Mouse (Mus musculus): Measurements from ENCODE around the gene Arid5b.

Arid5b gene

GRCm38 (mm10) chr10:68121251-68121650 is 157.3 kb downstream of the Arid5b start:
- DNase-seq (ENCODE audit: inconsistent age in 2 of 2, low spot score in 1 of 2): no peak

- DNase-seq (ENCODE audit: inconsistent age in 2 of 2, low spot score in 1 of 2): no peak
Measured at GRCm38 (mm10) chr10:68120011-68120410, 158.5 kb downstream of the Arid5b start.

GRCm38 (mm10) chr10:68119285-68119684 is 159.3 kb downstream of the Arid5b start:
- no peak for DNase-seq (ENCODE audit: inconsistent age in 2 of 2, low spot score in 1 of 2)

DNA sequence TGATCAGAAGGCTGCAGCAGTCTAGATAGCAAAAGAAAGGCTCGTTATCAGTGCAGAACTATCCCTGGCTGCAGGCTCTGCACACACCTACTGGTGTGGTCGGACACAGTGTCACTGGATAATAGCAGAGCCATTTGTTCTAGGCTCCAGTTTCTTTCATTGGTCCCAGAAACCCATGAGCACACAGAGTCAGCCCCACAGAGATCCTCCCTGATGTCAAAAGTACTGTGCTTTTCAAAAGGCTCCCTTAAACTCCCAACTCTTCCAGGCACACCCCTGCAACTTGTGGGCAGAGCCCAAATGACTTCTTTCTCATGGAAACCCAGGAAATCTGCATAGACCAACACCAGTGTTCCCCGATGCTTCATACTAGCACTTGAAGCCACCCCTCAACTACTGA is 163.6 kb downstream of the Arid5b start:
- DNase-seq (ENCODE audit: inconsistent age in 2 of 2, low spot score in 1 of 2): no peak

DNA sequence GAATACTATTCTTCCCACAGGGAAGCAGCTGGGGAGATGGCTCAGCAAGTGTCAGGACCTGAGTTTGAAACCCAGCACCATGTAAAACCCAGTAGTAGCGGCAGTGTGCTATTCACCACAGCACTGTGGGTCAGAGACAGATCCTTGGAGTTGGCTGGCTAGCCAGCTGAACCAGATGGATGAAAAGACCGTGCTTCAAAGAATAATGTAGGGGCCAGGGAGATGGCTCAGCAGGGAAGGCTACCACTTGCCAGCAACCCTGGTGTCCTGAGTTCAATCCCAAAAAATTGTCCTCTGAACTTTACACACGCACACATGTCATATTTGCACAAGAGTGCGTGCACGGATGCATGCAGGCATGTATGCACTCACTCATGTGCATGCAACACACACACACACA is 164.9 kb downstream of the Arid5b start:
- DNase-seq (ENCODE audit: inconsistent age in 2 of 2, low spot score in 1 of 2): no peak

DNA sequence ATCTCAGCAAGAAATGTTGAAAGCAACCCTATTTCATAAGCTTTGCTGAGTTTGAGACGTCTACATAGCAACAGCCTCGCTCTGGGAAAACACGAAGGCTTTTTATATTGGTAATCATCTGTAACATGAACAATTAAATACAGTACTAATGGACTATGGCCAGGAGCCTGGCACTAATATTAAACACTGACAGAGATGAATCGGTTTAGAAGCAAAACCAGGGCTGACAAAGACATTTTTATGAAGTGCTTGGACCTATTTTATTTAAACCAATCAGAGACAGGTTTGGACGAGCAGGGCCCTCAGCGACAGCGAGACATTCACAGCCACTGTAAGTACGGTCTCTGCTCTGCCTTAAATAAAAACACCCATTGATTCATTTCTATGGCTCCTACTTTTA is 165.6 kb downstream of the Arid5b start:
- no peak for DNase-seq (ENCODE audit: inconsistent age in 2 of 2, low spot score in 1 of 2)

- DNase-seq (ENCODE audit: inconsistent age in 2 of 2, low spot score in 1 of 2): no peak
Measured at GRCm38 (mm10) chr10:68110607-68111006, 167.9 kb downstream of the Arid5b start.

DNA sequence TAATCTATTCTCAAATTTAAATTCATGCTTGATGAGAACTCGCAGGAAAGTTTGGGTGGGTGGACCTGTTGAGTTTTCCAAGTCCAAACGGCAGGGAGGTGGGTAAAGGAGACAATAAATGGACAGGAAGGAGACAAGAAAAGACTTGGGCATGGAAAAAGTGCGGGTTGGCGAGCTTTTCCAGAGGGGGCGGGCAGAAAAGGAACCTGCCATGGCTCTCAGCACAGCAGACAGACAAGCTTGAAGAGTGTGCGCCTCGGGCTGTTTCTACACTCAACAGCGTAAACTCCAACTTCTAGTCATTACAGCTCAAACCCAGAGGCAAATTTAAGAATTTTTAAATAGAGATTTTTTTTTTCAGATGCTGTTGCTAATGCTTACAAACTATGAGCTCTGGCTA is 168.4 kb downstream of the Arid5b start:
- no peak for DNase-seq (ENCODE audit: inconsistent age in 2 of 2, low spot score in 1 of 2)

DNA sequence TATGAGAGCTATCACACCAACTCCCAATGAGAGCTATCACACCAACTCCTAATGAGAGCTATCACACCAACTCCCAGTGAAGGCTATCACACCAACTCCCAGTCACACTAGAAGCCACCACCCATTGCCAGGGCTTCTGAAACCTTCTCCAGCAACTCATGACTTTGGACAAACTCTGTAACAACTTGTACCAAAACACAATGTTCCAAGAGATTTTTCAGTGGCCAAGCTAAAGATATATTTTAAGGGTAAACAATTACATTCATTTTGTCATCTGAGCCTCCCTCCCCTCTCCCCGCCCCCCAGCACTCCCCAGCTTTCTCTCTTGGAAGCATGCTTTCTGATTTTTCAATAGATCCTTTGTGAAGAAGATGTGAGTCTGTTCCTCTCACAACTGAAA is 168.9 kb downstream of the Arid5b start:
- no peak for DNase-seq (ENCODE audit: inconsistent age in 2 of 2, low spot score in 1 of 2)

- no peak for DNase-seq (ENCODE audit: inconsistent age in 2 of 2, low spot score in 1 of 2)
Measured at GRCm38 (mm10) chr10:68107716-68108115, 170.8 kb downstream of the Arid5b start.

DNA sequence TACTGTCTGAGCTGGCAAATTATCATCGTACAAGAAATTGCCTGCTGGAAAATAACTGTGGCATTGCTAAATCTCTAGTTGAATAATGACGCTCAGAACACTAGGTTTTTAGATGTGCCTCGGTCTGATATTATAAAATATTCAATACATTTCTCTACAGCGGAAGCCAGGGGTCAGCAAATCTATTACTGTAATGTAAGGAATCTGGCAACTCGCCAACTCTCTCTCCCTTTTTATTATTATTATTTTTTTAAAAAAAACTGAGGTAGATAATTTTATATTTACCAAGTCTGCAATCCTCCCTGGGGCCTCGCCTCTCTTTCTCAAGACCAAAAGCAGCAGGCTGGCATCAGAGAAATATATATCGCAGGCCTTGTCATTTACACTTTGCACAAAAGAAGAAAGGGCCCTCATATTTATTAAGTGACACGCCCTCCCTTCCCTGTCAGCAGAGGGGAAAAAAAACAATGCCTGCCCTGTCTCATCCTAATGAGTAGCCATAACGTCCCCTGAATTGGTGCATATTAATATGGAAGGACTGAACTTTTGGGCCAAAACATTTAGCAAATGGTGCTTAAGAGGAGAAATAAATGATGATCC is 172.1 kb downstream of the Arid5b start:
- no peak for DNase-seq (ENCODE audit: inconsistent age in 2 of 2, low spot score in 1 of 2)

GRCm38 (mm10) chr10:68104881-68105781 is 173.4 kb downstream of the Arid5b start:
- peak in 1 of 2 experiments; percentile 51 for DNase-seq (ENCODE audit: inconsistent age in 2 of 2, low spot score in 1 of 2)

DNA sequence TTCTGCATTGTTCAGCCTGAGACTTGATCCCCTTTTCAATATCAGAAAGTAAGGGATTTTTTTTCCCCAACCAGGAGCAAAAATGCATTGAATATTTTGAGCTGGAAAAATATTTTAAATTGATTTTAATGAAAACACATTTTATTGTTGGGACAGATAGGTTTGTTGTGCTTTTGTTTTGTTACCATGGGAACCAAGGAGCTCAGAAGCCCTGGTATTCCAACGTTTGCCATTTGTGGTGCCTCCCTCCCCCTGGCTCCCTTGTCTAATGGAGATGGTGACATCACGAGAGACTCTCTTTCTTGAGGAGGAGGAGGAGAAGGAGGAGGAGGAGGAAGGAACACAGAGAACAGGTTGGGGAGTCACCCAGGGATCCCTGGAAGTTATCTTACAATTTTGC is 174.1 kb downstream of the Arid5b start:
- DNase-seq (ENCODE audit: inconsistent age in 2 of 2, low spot score in 1 of 2): peak in 1 of 2 experiments; percentile 55

GRCm38 (mm10) chr10:68103988-68104387 is 174.6 kb downstream of the Arid5b start:
- no peak for DNase-seq (ENCODE audit: inconsistent age in 2 of 2, low spot score in 1 of 2)

- peak in 1 of 2 experiments; percentile 74 for DNase-seq (ENCODE audit: inconsistent age in 2 of 2, low spot score in 1 of 2)
Measured at GRCm38 (mm10) chr10:68103078-68103855, 175.3 kb downstream of the Arid5b start.

- DNase-seq (ENCODE audit: inconsistent age in 2 of 2, low spot score in 1 of 2): peak in 1 of 2 experiments; percentile 36
Measured at GRCm38 (mm10) chr10:68102566-68102965, 176.0 kb downstream of the Arid5b start.

- peak in 1 of 2 experiments; percentile 35 for DNase-seq (ENCODE audit: inconsistent age in 2 of 2, low spot score in 1 of 2)
Measured at GRCm38 (mm10) chr10:68101251-68101650, 177.3 kb downstream of the Arid5b start.

DNA sequence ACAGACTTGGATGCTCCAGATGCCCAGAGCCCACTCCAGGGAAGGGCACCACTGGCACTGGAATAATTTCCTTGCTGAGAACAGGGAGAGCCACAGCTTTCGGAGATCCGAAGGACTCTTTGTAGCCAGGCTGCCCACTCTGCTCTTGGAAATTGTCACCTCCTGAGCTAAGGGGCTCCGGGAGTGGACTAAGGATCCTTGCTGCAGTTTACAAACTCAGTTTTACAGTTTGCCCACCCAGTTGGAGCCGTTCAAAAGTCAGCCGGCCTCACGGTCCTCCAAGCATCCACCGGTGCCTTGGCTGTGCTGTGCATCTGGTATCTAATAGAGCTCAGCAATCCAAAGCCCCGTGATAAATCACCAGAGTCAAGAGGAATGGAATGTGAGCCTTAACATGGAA is 178.0 kb downstream of the Arid5b start:
- peak in 1 of 2 experiments; percentile 52 for DNase-seq (ENCODE audit: inconsistent age in 2 of 2, low spot score in 1 of 2)

GRCm38 (mm10) chr10:68099801-68100200 is 178.7 kb downstream of the Arid5b start:
- DNase-seq (ENCODE audit: inconsistent age in 2 of 2, low spot score in 1 of 2): peak in 1 of 2 experiments; percentile 51

DNA sequence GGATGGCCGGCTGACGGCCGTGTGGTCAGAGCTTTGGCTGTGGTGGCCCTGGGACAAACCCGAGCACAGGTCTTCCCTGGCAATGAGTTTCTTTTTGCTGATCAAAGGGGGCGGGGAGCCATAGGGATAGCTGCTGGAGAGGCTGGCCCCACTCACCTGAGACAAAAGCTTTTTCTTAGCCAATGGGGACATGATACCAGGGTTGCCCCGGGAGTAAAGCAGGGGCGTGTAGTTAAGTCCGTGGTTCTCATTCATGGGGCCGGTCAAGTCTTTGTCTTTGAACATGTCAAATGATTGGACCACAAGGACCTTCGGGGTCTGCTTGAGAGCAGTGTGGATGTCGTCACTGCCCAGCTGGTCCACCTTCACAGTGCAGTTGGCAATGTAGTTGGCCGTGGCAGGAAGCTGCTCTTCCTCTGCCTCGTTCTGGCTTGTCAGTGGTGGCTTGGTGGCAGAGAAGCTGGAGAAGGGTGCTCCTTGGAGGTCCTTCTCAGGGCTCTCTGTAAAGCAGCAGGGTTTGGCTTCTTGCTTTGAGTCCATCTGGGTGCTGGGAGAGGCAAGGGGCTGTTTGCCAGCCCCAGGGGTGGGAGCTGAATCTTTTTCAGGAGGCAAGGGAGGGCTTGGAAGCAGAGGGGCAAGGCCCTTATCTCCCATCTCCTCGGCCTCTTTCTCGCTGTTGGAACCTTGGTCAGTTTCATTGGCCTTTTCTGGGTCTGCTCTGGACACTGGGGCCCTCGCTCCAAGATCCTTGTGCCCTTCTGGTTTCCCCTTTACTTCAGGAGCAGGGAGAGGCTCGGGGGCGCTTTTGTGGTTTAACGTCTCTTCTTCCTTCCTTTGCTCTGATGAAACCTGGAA is 180.5 kb downstream of the Arid5b start:
- no peak for DNase-seq (ENCODE audit: inconsistent age in 2 of 2, low spot score in 1 of 2)

DNA sequence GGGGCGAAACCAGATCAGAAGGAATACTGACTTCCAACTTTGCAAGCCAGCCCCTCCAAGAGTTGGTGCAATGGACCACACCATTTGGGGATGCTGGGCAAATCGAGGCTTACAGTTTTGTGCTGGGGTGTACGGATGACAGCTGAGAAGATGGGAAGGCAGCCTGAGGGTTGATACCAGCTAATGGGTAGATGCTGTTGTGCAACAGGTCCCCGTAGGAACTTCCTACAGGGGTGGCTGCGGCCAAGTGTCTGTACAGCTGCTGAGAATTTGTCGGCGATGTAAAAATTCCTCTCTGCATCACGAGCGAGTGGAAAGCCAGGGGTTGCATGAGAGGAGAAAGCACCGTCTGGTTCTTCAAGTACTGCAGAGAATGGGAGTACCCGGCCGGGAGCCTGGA is 182.1 kb downstream of the Arid5b start:
- no peak for DNase-seq (ENCODE audit: inconsistent age in 2 of 2, low spot score in 1 of 2)

All from adrenal gland, adult (tissue).